Mouse (Mus musculus) thymus, adult 2 months (tissue): ENCODE measurements around the gene Abhd15. TPM values are rescaled to one million over a fixed set of nuclear protein-coding genes. Genes with fewer than 3 reads are reported as not detected.
"Not testable (repeated sequence)": the region's sequence is repeated elsewhere in the genome, so short reads cannot be mapped to it uniquely, and the experiment has no call there.

Source experiments
- DNase-seq: peaks from one replicate; pipeline ENCODE4 v3.0.0; 2021
- H3K27ac ChIP-seq: fragments of 200-500 bp; 2 replicates; pipeline ENCODE4 v1.5.1; 2012; ENCODE audit warnings: low read length, control low read depth; ENCODE audit not compliant: control insufficient read depth, insufficient read depth
- H3K27me3 ChIP-seq: fragments of 200-500 bp; 2 replicates; pipeline ENCODE4 v1.6.1; 2012; ENCODE audit warnings: mild to moderate bottlenecking, low read length, moderate library complexity, mixed read lengths; ENCODE audit not compliant: control insufficient read depth, insufficient read depth
- H3K36me3 ChIP-seq: fragments of 200-500 bp; 2 replicates; pipeline ENCODE4 v1.6.1; 2012; ENCODE audit warnings: mild to moderate bottlenecking, low read length, moderate library complexity; ENCODE audit not compliant: control insufficient read depth, insufficient read depth
- H3K4me1 ChIP-seq: fragments of 200-500 bp; replicated peaks from 2 replicates; pipeline ENCODE4 v1.6.1; 2012; ENCODE audit warnings: low read length; ENCODE audit not compliant: control insufficient read depth, insufficient read depth
- H3K4me3 ChIP-seq: fragments of 200-500 bp; 2 replicates; pipeline ENCODE4 v1.5.1; 2012; ENCODE audit warnings: mild to moderate bottlenecking, low read length, control low read depth, moderate library complexity; ENCODE audit not compliant: control insufficient read depth, insufficient read depth
- CTCF ChIP-seq: fragments of 200-500 bp; IDR thresholded peaks from 2 replicates; pipeline ENCODE4 v1.5.1; 2012; ENCODE audit warnings: mild to moderate bottlenecking, control low read depth, low read length, moderate library complexity, borderline replicate concordance; ENCODE audit not compliant: control insufficient read depth, poor library complexity, insufficient read depth; ENCODE audit errors: extremely low read depth
- POLR2A ChIP-seq: fragments of 200-500 bp; IDR thresholded peaks from 2 replicates; pipeline ENCODE4 v1.6.1; 2012; ENCODE audit warnings: mild to moderate bottlenecking, low read length, control low read depth, moderate library complexity; ENCODE audit not compliant: control insufficient read depth, poor library complexity, insufficient read depth; ENCODE audit errors: extremely low read depth
- WGBS: fragments of 180-500 bp; shearing (Covaris S2); methylation state at CpG from one replicate; pipeline ENCODE4 v1.1.7; 2018; 5-methylcytosine and 5-hydroxymethylcytosine counted together
- polyA plus RNA-seq: library from polyadenylated mRNA; depleted of rRNA; stranded (reverse); fragments of >200 nt; gene quantifications from 2 replicates; pipeline ENCODE4 v1.2.3, GENCODE M21; 2012

The Abhd15 gene
- polyA plus RNA-seq, 1 experiment: 14.2 TPM

GRCm38 (mm10) chr11:77518051-77518798 lies 3.3 kb downstream of the Abhd15 start:
- Histone ChIP-seq H3K4me3 (peak overlapping the region; percentile 47), H3K4me1 (peaks cover 72% of the 10 kb centered on the region), H3K36me3 (no peaks in the 10 kb centered on the region), H3K27ac (peak overlapping the region; percentile 95), H3K27me3 (no peaks in the 10 kb centered on the region)
- TF ChIP-seq CTCF (no peak), POLR2A (no peak)
- DNase-seq: no peak
- 17% methylated on average over 27 of the region's 27 CpGs for WGBS

- under 1% methylated on average over 5 of the region's 5 CpGs for WGBS
- Histone ChIP-seq H3K36me3 (no peaks in the 10 kb centered on the region), H3K27ac (peak within 1 kb of the TSS; percentile 95), H3K27me3 (no peaks in the 10 kb centered on the region), H3K4me3 (peak within 1 kb of the TSS; percentile 47), H3K4me1 (peaks cover 65% of the 10 kb centered on the region)
- DNase-seq: peak; percentile 81
- peak; percentile 52; the same call in 1 of the 2 replicates for TF ChIP-seq POLR2A
- TF ChIP-seq CTCF: no peak
Observed at GRCm38 (mm10) chr11:77519043-77519442, 4.1 kb downstream of the Abhd15 start, which contains the start of gene Gm10392. Gene Gm10392 (minus strand): TSS chr11:77519198.

GRCm38 (mm10) chr11:77520601-77521529 lies 5.9 kb downstream of the Abhd15 start:
- Histone ChIP-seq H3K4me3 (no peak overlapping the region), H3K27me3 (no peaks in the 10 kb centered on the region), H3K27ac (peak overlapping the region; percentile 95), H3K4me1 (peaks cover 53% of the 10 kb centered on the region), H3K36me3 (no peaks in the 10 kb centered on the region)
- peak; percentile 71 for DNase-seq
- WGBS: 15% methylated on average over 5 of the region's 5 CpGs
- TF ChIP-seq POLR2A: no peak
- no peak for TF ChIP-seq CTCF

GRCm38 (mm10) chr11:77525804-77526486 lies 11.0 kb downstream of the Abhd15 start:
- Histone ChIP-seq H3K27me3 (no peaks in the 10 kb centered on the region), H3K4me3 (no peak overlapping the region), H3K27ac (no peak overlapping the region), H3K36me3 (no peaks in the 10 kb centered on the region), H3K4me1 (peaks cover 9% of the 10 kb centered on the region)
- no peak for DNase-seq
- 97% methylated on average over 3 of the region's 3 CpGs for WGBS
- TF ChIP-seq POLR2A: no peak
- TF ChIP-seq CTCF: no peak

DNA sequence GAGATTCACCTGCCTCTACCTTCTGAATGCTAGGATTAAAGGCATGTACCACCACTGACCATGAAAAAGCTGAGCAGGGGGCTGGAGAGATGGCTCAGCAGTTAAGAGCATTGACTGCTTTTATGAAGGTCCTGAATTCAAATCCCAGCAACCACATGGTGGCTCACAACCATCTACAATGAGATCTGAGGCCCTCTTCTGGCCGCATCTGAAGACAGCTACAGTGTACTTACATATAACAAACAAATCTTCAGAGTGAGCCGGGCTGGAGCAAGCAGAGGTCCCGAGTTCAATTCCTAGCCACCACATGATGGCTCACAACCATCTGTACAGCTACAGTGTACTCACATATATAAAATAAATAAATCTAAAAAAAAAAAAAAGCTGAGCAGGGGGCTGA lies 13.5 kb downstream of the Abhd15 start:
- DNase-seq, H3K36me3 ChIP-seq, H3K4me3 ChIP-seq, H3K4me1 ChIP-seq, H3K27me3 ChIP-seq, H3K27ac ChIP-seq: not testable (repeated sequence)
- WGBS: 97% methylated on average over 3 of the region's 3 CpGs

GRCm38 (mm10) chr11:77529644-77530043 lies 14.7 kb downstream of the Abhd15 start:
- 92% methylated on average over 3 of the region's 3 CpGs for WGBS
- no peaks in the 10 kb centered on the region for H3K36me3 ChIP-seq

More at GRCm38 (mm10) chr11:77529644-77530043, 14.7 kb downstream of the Abhd15 start:
- TF ChIP-seq CTCF (no peak), POLR2A (no peak)
- Histone ChIP-seq H3K27me3 (no peaks in the 10 kb centered on the region), H3K4me1 (no peaks in the 10 kb centered on the region), H3K4me3 (no peak overlapping the region), H3K27ac (no peak overlapping the region)
- no peak for DNase-seq
